Mouse (Mus musculus): ENCODE measurements around the gene Dbndd1.
"Not testable (repeated sequence)": the region's sequence is repeated elsewhere in the genome, so short reads cannot be mapped to it uniquely, and the experiment has no call there.

DNA sequence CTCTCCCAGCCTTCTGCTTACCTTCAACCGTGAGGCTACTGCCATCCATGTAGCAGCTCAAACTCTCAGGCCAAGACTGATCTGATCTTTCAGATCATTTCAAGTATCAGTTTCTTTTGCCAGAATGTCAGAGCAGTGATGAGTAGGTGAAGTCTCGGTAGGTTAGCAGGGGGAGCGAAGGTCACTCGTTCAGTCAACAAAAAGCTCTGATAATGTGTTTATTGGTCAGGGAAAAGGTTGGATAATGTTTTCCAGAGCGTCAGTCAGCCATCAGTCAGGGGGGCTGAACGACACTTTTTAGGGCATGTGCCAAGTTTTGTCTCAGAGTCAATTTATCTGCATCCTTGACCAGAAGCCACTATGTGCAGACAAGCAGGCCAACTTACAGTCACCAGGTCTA lies 42.3 kb downstream of the Dbndd1 start:
- TF ChIP-seq CTCF (IDR thresholded peaks at IDR 0.05; ENCODE audit: low read depth, low read length); POLR2AphosphoS5 (IDR thresholded peaks at IDR 0.05; ENCODE audit: insufficient replicate concordance, low read depth, low read length); TAL1 (conservative IDR thresholded peaks at IDR 0.05; ENCODE audit: low read depth, low read length); GATA1 (IDR thresholded peaks at IDR 0.05; ENCODE audit: borderline replicate concordance, low read length): not testable (repeated sequence)

Data from G1E (cell line).